Mouse (Mus musculus): ENCODE results near the gene Sept3.
A peak's percentile ranks its signal among the peaks of the same experiment; 100 is the strongest.
"Not testable (repeated sequence)": the region's sequence is repeated elsewhere in the genome, so short reads cannot be mapped to it uniquely, and the experiment has no call there.

Sept3 gene

DNA sequence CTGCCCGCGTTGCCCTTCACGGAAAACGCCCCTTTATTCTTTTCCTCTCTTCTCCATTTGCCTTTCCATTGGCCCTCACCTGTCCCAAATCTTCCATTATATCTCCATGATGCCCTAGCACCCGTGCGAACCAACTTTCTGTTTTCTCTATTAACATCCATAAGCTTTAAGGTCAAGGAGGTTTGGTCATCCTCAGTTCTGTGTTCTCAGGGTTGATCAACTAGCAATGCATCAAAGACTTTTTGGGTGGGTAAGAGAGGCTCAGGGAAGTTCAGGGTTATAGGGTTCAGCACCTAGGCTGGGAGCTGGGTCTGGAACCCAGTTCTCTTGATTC lies at the start of gene Sept3:
Gene Sept3 (plus strand): TSS at position 301 of the 334 bp plus-strand sequence.
- no peak for DNase-seq (ENCODE audit: extremely low read depth, low read depth)

DNA sequence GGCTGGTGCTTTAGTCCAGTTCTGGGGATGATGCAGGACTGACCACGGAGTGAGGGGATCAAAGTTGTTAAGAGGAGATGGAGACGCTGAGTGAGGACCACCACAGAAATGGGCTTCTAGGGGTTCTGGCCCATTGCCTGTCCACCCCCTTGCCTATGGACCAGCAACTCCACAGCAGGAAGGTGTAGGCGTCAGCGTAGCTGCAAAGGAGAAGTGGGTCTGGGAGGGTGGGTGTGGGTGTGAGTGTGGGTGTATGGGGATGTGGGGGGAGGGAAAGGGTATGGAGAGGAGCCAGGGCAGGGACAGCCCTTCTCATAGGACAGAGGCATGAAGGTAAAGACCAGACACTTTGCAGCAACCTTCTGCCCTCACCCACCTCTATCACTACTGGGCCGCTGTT lies 48.9 kb upstream of the Sept3 start:
- no peak for DNase-seq (ENCODE audit: extremely low read depth, low read depth)

- no peak for DNase-seq (ENCODE audit: extremely low read depth, low read depth)
These were observed 45.1 kb upstream of the Sept3 start for GRCm38 (mm10) chr15:82229542-82230045.

DNA sequence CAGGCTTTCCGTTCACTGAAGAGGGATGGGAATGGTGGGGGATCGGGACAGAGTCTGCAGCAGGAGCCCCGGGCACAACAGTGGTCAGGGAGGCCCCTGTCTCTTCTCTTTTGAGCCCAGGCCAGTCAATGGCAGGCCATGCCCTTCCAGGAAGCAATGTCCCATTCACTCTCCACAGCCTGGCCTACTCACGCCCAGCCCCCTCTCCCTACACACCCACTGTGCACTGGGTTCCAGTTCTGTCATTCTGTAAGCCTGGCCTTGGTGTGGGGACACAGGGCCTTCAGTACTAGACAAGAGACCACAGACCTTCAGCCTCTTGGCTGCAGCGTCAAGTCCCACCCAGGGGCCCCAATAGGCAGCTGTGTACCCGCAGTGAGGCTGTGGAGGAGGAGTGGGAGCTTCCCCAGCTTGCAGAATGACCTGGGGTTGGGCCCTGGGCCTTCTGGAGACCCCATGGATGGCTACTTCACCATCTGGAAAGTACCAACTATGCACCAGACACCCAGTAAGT lies 44.5 kb upstream of the Sept3 start:
- DNase-seq (ENCODE audit: extremely low read depth, low read depth), result no peak

- no peak for DNase-seq (ENCODE audit: extremely low read depth, low read depth)
These were observed 43.6 kb upstream of the Sept3 start for GRCm38 (mm10) chr15:82231100-82231499.

DNA sequence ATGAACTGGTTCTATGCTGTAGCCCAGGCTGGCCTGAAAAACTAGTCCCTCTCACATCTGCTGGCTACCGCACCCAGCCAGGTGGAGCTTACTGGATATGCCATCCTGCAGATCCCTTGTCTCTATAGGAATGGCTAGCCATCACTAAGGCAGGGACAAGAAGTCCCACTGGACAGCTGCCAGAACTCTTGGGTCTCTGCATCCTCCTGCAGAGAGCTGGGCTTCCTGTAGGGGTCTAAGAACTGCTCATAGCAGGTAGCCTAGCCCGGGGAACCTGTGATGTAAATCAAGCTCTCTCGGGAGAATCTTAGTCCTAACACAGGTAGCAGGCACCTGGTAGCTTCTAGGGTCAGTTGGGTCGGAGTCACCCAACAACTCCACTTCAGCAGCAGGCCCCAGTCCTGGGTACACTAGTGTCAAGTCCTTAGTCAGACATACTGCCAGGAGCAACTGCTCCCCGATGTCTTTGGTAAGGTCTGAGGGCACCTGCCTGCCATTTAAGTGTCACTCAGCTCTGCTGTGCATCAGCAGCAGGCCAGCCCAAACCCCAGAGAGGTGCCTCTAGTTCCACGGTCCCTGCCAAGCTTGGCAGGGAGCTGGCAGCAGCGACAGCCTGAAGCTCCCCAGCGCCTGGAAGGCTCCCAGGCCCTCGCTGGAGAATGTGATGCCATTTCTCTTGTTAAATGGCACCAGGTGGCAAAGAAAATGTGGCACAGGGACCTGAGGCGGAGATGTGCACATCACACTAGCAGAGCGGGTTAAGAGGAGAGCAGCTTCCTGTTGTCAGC lies 42.9 kb upstream of the Sept3 start:
- no peak for DNase-seq (ENCODE audit: extremely low read depth, low read depth)

DNA sequence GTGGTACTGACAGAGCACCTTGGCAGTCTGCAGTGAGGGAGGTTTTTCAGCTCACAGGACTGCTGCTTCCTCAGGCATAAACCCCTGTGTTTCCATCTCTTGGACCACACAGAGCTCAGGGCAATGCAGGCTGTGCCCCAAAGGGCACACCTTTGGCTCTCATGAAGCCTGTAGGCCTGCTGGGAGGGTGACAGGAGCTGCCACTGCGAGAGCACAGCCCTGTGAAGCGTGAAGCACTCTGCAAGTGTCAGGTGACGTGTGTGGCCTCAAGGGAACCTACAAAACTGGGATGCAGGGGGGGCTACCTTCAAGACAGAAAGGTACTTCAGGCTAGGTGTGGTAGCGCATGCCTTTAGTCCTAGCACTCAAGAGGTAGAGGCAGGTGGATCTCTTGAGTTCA lies 42.0 kb upstream of the Sept3 start:
- DNase-seq (ENCODE audit: extremely low read depth, low read depth), result no peak

DNA sequence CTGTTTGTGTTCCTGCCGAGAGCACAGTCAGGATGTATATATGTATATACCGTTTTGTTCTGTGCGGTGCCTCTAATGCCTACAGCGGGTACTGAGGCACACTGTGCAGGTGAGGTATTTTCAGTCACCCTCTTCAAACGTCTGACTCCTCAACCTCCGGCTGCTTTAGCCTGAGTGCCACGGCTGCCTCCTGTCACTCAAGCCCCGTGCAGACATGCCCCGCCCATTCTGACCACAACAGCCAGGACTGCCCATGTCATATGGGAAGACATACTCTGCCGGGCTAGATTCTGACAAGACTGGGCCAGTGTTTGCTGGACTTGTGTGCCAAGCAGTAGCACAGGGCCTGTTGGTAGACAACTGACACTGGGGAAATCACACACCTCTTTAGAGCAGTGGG lies 39.0 kb upstream of the Sept3 start:
- no peak for DNase-seq (ENCODE audit: extremely low read depth, low read depth)

DNA sequence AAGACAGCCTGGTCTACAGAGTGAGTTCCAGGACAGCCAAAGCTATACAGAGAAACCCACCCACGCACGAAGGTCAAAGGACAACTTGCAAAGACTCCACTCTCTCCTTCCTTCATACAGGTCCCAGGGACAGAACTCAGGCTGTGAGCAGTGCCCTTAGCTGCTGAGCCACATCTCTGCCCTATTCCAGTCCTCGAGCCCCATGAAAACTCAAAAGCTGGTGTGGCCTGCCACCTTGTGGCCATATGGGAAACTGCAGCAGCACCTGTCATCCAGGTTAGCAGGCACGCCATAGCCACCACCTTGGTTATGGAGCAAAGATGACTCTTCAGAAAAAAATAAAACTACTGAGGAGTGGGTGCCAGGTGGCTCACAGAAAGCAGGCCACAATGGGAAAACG lies 38.1 kb upstream of the Sept3 start:
- peak; percentile 39 for DNase-seq (ENCODE audit: extremely low read depth, low read depth)

- DNase-seq (ENCODE audit: extremely low read depth, low read depth), result no peak
These were observed 31.4 kb upstream of the Sept3 start for GRCm38 (mm10) chr15:82243311-82243710.

DNA sequence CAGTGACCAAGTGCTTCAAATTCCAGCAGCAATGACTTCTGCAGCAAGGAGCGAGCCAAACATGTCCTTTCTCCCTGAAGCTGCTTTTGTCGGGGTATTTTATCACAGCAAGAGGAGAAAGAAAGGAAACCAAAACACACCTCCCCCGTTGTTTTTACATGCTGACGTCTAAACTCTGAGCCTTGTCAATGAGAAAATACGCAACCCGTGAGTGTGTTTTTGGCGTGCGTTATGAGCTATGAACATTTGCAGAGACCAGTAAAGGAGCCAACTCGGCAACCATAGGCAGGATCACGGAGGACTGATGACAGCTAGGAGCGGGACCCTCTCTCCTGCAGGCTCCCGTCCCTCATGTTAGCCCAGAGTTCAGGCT lies 31.0 kb upstream of the Sept3 start:
- peak; percentile 45 for DNase-seq (ENCODE audit: extremely low read depth, low read depth)

DNA sequence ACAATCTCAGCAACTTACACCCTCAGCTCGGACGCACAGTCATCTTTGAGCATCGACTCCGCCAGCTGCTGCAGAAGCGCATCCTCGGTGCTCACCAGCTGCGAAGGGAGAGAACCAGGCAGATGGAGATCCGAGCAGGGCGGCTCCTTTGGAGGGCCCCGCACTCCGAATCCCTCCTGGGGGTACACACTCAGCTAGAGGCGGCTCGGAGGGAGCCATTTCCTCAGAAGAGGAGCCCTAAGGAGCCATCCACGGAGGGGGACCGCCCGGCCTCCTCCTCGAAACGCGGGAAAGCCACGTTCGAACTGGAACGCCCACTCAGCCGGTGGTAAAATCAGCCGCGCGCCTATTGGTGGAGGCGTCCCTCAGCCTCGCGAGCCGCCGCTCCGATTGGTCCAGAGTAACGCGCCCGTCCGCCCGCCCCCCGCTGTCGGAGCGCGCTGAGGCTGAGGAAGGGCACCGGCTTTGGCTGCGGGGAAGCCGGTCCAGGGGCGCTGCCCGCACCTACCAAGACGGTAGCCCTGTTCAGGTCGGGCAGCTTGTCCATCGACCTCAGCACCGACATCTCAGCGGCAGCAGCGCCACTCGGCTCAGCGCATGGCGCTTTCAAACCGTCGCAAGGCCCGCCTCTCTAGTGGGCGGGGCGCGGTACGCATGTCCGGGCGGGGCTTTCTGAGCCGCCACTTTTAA lies 30.4 kb upstream of the Sept3 start, which contains the start of gene Cenpm:
Gene Cenpm (minus strand): TSS at position 634 of the 690 bp plus-strand sequence.
- DNase-seq (ENCODE audit: extremely low read depth, low read depth), result peak; percentile 67

GRCm38 (mm10) chr15:82244805-82245161 lies 29.9 kb upstream of the Sept3 start:
- not testable (repeated sequence) for DNase-seq (ENCODE audit: extremely low read depth, low read depth)

DNA sequence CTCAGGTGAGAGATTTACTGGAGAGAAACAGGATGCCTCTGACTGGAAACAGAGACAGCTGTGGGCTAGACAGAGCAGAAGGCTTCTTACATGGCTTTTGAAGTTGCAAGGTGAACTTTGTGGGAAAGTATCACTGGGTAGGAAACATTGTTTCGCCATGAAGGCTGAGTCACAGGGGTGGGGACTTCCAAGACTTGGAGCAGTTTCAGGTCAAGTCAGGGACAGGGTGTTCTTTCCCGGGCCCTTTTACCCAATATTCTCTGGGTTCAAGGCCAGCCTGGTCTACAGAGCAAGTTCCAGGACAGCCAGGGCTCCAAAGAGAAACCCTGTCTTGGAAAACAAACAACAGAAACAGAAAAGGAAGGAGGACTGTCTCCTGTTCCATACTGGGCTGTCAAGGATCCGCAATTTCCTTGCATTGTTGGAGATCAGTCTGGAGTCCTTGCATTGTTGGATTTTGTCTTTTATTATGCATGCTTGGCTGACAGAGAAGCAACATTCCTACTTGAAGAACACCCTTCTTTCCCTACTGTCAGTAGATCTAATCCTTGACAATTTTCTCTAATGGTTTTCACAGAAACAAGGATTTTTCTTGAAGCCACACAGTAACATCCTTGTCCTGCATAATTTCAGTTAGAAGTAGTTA lies 27.4 kb upstream of the Sept3 start:
- DNase-seq (ENCODE audit: extremely low read depth, low read depth), result no peak

GRCm38 (mm10) chr15:82251579-82251978 lies 23.1 kb upstream of the Sept3 start:
- no peak for DNase-seq (ENCODE audit: extremely low read depth, low read depth)

DNA sequence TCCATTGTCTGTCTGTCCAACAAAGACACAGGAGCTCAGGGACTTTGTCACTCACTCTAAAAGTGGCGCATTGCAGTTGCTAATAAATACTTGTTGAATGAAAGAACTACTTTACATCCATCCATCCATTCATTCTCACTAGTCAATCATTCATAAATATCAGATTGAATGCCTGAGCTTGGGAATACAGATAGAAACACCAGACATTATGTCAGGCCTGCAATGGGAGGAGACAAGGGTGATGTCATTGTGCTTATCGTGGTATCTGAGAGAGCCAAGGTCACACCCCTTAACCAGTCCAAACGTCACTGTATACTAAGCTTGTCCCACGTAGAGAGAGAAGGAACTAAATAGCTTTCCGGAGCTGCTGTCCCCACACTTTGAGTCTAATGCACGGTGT lies 22.6 kb upstream of the Sept3 start, which contains the start of gene 1500009C09Rik:
Gene 1500009C09Rik (plus strand): TSS at position 301 of the 400 bp plus-strand sequence.
- no peak for DNase-seq (ENCODE audit: extremely low read depth, low read depth)

DNA sequence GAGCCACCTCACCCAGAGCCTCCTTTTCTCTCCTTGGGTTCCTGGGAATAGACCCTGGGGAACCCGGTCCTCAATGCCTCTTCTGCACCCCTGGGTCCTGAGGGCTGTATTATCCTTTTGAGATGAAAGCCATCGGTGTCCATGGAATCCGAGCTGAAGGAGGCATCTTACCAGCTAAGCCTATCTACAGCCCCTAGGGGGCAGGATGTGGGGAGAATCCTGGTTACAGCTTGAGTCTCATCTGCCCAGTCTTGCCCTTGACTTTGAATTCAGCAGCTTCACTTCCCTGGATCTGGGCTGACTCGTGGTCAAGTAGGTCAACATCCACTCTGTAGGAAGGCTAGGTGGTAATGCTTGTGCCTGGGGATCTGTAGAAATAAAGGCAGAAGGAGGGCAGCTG lies 19.4 kb upstream of the Sept3 start:
- no peak for DNase-seq (ENCODE audit: extremely low read depth, low read depth)

GRCm38 (mm10) chr15:82255944-82256383 lies 18.7 kb upstream of the Sept3 start:
- no peak for DNase-seq (ENCODE audit: extremely low read depth, low read depth)

DNA sequence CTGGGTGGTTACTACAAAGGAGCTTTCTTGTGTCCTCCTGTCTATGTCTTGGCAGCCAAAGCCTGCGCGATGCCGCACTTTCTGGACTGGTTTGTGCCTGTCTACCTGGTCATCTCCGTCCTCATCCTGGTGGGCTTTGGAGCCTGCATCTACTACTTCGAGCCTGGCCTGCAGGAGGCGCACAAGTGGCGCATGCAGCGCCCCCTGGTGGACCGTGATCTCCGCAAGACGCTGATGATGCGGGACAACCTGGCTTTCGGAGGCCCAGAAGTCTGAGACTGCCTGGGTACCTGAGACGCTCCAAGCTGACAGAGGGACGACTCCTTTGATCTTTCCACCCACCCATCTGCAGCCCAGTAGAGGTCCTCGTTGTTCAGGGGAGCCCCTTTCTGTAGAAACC lies 15.2 kb upstream of the Sept3 start:
- peak; percentile 37 for DNase-seq (ENCODE audit: extremely low read depth, low read depth)

GRCm38 (mm10) chr15:82266356-82266755 lies 8.3 kb upstream of the Sept3 start:
- DNase-seq (ENCODE audit: extremely low read depth, low read depth), result no peak

- no peak for DNase-seq (ENCODE audit: extremely low read depth, low read depth)
These were observed 6.5 kb upstream of the Sept3 start for GRCm38 (mm10) chr15:82268185-82268584.

DNA sequence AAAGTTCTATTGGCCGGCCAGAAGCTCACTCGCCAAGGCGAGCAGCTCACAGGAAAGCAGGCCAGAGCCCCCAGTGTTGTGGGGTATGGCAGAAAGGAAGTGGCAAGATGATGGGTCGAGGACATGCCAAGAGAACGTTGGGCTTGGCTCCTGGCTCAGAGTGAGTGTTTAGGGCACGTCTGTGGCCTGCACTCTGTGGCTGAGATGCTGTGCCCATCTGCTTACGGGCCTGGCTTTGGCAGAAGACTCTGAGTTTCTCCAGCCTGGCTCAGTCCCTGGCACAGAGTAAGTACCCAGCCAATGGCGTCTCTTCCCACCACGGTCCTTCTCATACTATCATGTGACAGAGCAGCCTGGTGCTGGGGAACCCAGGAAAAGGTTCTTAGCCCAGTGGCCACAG lies 5.9 kb upstream of the Sept3 start:
- DNase-seq (ENCODE audit: extremely low read depth, low read depth), result no peak

Data from MEL-GATA-1-ER (cell line).